Mouse (Mus musculus): Measurements from ENCODE around the gene Grn. TPM values are rescaled to one million over a fixed set of nuclear protein-coding genes. Genes with fewer than 3 reads are reported as not detected.

Grn gene
- polyA plus RNA-seq, 2 experiments, result 118 to 120 TPM

- Histone ChIP-seq H3K9me3 (ENCODE audit: control insufficient read depth, low read length) (no peaks in the 10 kb centered on the region), H3K27ac (replicated peaks; ENCODE audit: low read depth, low read length) (no peak overlapping the region), H3K4me2 (replicated peaks; ENCODE audit: low read depth, low read length, severe bottlenecking) (no peak overlapping the region), H3K27me3 (ENCODE audit: control insufficient read depth, insufficient read depth, low read length) (peaks cover 4% of the 10 kb centered on the region; the same call in 1 of the 2 replicates), H3K4me1 (ENCODE audit: control insufficient read depth, insufficient read depth, low read length) (peaks cover 14% of the 10 kb centered on the region), H3K36me3 (ENCODE audit: control insufficient read depth, insufficient read depth, low read length) (peaks cover 76% of the 10 kb centered on the region), H3K4me3 (replicated peaks; ENCODE audit: low read length) (no peak overlapping the region), H3K9ac (ENCODE audit: low read depth, low read length, severe bottlenecking) (no peak overlapping the region)
- no peak for ATAC-seq (ENCODE audit: low FRiP score, low read depth)
- WGBS, result 93% methylated on average over 17 of the region's 18 CpGs
- no peak for TF ChIP-seq POLR2A (IDR thresholded peaks at IDR 0.05; ENCODE audit: borderline replicate concordance, extremely low read depth, insufficient read depth, insufficient read length)
- DNase-seq (ENCODE audit: low spot score), result no peak
Measured at GRCm38 (mm10) chr11:102435754-102436470, 5.8 kb downstream of the Grn start.

- Histone ChIP-seq H3K4me1 (ENCODE audit: control insufficient read depth, insufficient read depth, low read length) (peaks cover 14% of the 10 kb centered on the region), H3K27me3 (ENCODE audit: control insufficient read depth, insufficient read depth, low read length) (peaks cover 4% of the 10 kb centered on the region; the same call in 1 of the 2 replicates), H3K4me3 (replicated peaks; ENCODE audit: low read length) (no peak overlapping the region), H3K9ac (ENCODE audit: low read depth, low read length, severe bottlenecking) (no peak overlapping the region), H3K4me2 (replicated peaks; ENCODE audit: low read depth, low read length, severe bottlenecking) (no peak overlapping the region), H3K36me3 (ENCODE audit: control insufficient read depth, insufficient read depth, low read length) (peaks cover 81% of the 10 kb centered on the region), H3K9me3 (ENCODE audit: control insufficient read depth, low read length) (no peaks in the 10 kb centered on the region), H3K27ac (replicated peaks; ENCODE audit: low read depth, low read length) (no peak overlapping the region)
- TF ChIP-seq POLR2A (IDR thresholded peaks at IDR 0.05; ENCODE audit: borderline replicate concordance, extremely low read depth, insufficient read depth, insufficient read length), result no peak
- DNase-seq (ENCODE audit: low spot score) (no peak), ATAC-seq (ENCODE audit: low FRiP score, low read depth) (no peak)
- WGBS, result 81% methylated on average over 10 of the region's 10 CpGs
Measured at GRCm38 (mm10) chr11:102436471-102436790, 6.3 kb downstream of the Grn start.

- Histone ChIP-seq H3K4me3 (replicated peaks; ENCODE audit: low read length) (peak overlapping the region; percentile 38), H3K4me2 (replicated peaks; ENCODE audit: low read depth, low read length, severe bottlenecking) (peak overlapping the region; percentile 80), H3K4me1 (ENCODE audit: control insufficient read depth, insufficient read depth, low read length) (peaks cover 11% of the 10 kb centered on the region), H3K27me3 (ENCODE audit: control insufficient read depth, insufficient read depth, low read length) (peaks cover 4% of the 10 kb centered on the region; the same call in 1 of the 2 replicates), H3K9me3 (ENCODE audit: control insufficient read depth, low read length) (no peaks in the 10 kb centered on the region), H3K27ac (replicated peaks; ENCODE audit: low read depth, low read length) (no peak overlapping the region), H3K36me3 (ENCODE audit: control insufficient read depth, insufficient read depth, low read length) (peaks cover 91% of the 10 kb centered on the region), H3K9ac (ENCODE audit: low read depth, low read length, severe bottlenecking) (peak overlapping the region; percentile 52)
- peak; percentile 17; the same call in 1 of the 2 replicates for ATAC-seq (ENCODE audit: low FRiP score, low read depth)
- DNase-seq (ENCODE audit: low spot score), result no peak
- WGBS, result 8% methylated on average over 65 of the region's 87 CpGs
- no peak for TF ChIP-seq POLR2A (IDR thresholded peaks at IDR 0.05; ENCODE audit: borderline replicate concordance, extremely low read depth, insufficient read depth, insufficient read length)
Measured at GRCm38 (mm10) chr11:102437120-102438061, 7.3 kb downstream of the Grn start.

GRCm38 (mm10) chr11:102438212-102439092, 8.3 kb downstream of the Grn start:
- ATAC-seq (ENCODE audit: low FRiP score, low read depth), result peak; percentile 31
- Histone ChIP-seq H3K4me1 (ENCODE audit: control insufficient read depth, insufficient read depth, low read length) (peaks cover 11% of the 10 kb centered on the region), H3K27ac (replicated peaks; ENCODE audit: low read depth, low read length) (no peak overlapping the region), H3K9me3 (ENCODE audit: control insufficient read depth, low read length) (no peaks in the 10 kb centered on the region), H3K36me3 (ENCODE audit: control insufficient read depth, insufficient read depth, low read length) (peaks cover 94% of the 10 kb centered on the region), H3K4me2 (replicated peaks; ENCODE audit: low read depth, low read length, severe bottlenecking) (peak overlapping the region; percentile 80), H3K9ac (ENCODE audit: low read depth, low read length, severe bottlenecking) (peak overlapping the region; percentile 52; the same call in 1 of the 2 replicates), H3K27me3 (ENCODE audit: control insufficient read depth, insufficient read depth, low read length) (peaks cover 4% of the 10 kb centered on the region; the same call in 1 of the 2 replicates), H3K4me3 (replicated peaks; ENCODE audit: low read length) (peak overlapping the region; percentile 38)
- 11% methylated on average over 71 of the region's 77 CpGs for WGBS
- no peak for TF ChIP-seq POLR2A (IDR thresholded peaks at IDR 0.05; ENCODE audit: borderline replicate concordance, extremely low read depth, insufficient read depth, insufficient read length)
- peak; percentile 83 for DNase-seq (ENCODE audit: low spot score)
